Mouse (Mus musculus) cerebellum, adult 2 months (tissue): Measurements from ENCODE around the gene Pde5a. TPM values are rescaled to one million over a fixed set of nuclear protein-coding genes. Genes with fewer than 3 reads are reported as not detected.

Source experiments
- DNase-seq, 2 experiments: peaks; one replicate each; pipeline ENCODE4 v3.0.0; 2021
- H3K27ac ChIP-seq: fragments of 200-500 bp; 2 replicates; pipeline ENCODE4 v1.5.1; 2012; ENCODE audit warnings: low read length, control low read depth, inconsistent platforms; ENCODE audit not compliant: insufficient read depth
- H3K27me3 ChIP-seq: fragments of 200-500 bp; 2 replicates; pipeline ENCODE4 v1.6.1; 2012; ENCODE audit warnings: inconsistent platforms, mild to moderate bottlenecking, low read length, moderate library complexity; ENCODE audit not compliant: control insufficient read depth, insufficient read depth
- H3K4me1 ChIP-seq: fragments of 200-500 bp; 2 replicates; pipeline ENCODE4 v1.6.1; 2011; ENCODE audit warnings: low read length; ENCODE audit not compliant: control insufficient read depth, insufficient read depth
- H3K4me3 ChIP-seq: fragments of 200-500 bp; replicated peaks from 2 replicates; pipeline ENCODE3; 2011; ENCODE audit warnings: mild to moderate bottlenecking, low read depth, low read length, control low read depth; ENCODE audit not compliant: insufficient read depth
- CTCF ChIP-seq: fragments of 200-500 bp; IDR thresholded peaks from 2 replicates; pipeline ENCODE4 v1.5.1; 2011; ENCODE audit warnings: low read depth, mild to moderate bottlenecking, control low read depth, low read length, moderate library complexity, borderline replicate concordance; ENCODE audit not compliant: insufficient read depth
- POLR2A ChIP-seq: fragments of 200-500 bp; IDR thresholded peaks from 2 replicates; pipeline ENCODE4 v1.6.1; 2011; ENCODE audit warnings: low read length, control low read depth, borderline replicate concordance; ENCODE audit not compliant: insufficient read depth
- WGBS: fragments of 180-500 bp; shearing (Covaris S2); methylation state at CpG from one replicate; pipeline ENCODE4 v1.1.7; 2018; 5-methylcytosine and 5-hydroxymethylcytosine counted together
- polyA plus RNA-seq: library from polyadenylated mRNA; depleted of rRNA; stranded (reverse); fragments of >200 nt; gene quantifications from 2 replicates; pipeline ENCODE4 v1.2.3, GENCODE M21; 2012; rRNA removed

Gene Pde5a
- polyA plus RNA-seq: 16.1 and 18.9 TPM in 2 replicates

DNA sequence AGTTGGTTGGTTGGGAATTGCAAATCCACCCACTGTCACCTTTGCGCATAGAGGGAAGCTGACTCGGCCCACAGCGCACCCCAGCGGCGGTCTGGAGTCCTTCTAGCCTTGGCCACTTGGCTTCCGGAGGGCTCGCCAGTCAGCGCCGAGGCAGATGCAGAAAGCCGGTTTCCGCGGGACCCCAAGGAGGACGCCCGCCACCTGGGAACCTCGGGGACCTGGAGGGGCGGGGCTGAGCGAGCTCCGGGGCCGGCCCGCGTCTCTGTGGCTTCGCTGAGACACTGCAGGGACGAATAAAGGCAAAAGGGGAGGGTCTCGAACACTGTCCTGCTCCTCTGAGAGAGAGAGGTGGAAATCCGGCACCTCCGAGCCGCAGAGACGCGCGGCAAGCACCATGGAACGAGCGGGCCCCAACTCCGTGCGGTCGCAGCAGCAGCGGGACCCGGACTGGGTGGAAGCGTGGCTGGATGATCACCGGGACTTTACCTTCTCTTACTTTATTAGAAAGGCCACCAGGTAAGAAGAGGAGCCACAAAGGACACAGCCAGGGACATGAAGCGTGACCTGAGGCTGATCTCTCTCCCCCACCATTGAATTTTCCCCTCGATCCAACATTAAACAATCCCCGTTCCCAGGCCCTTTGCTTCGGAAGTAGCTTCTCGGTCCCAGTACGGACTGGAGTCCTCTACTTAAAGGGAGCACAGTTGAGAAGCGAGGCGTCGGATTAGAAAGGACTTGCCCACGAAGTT, at the start of gene Pde5a:
TSS of gene Pde5a (plus strand) at position 96 of the 749 bp plus-strand sequence.
- peak; percentile 45; the same call in 1 of the 2 replicates for TF ChIP-seq CTCF
- TF ChIP-seq POLR2A: no peak
- Histone ChIP-seq H3K4me1 (no peaks in the 10 kb centered on the region), H3K27ac (no peak within 1 kb of the TSS), H3K27me3 (peaks cover 2% of the 10 kb centered on the region; the same call in 1 of the 2 replicates), H3K4me3 (peak within 1 kb of the TSS; percentile 47)
- under 1% methylated on average over 49 of the region's 49 CpGs for WGBS
- peak; percentile 32 to 40 for DNase-seq

DNA sequence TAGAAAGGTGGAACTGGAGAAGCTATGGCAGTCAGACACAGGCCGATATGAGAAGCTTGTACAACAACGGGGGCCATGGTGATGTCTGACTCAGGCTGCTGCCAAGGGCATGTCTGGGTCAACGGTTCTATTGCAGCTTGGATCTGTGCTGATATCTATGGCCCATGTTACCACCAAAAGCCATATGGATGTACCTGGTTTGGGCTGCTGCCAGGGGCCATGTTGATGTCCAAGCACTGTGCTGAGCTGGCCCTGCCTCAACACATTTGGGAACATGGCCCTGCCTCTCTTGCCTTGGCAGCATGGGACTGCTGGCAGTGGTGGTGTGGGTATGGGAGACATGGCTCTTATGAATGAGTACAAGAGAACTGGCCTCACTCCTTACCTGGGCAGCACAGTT, 47.9 kb upstream of the Pde5a start:
- WGBS: 29% methylated on average over 3 of the region's 3 CpGs
- no peaks in the 10 kb centered on the region for H3K4me1 ChIP-seq

DNA sequence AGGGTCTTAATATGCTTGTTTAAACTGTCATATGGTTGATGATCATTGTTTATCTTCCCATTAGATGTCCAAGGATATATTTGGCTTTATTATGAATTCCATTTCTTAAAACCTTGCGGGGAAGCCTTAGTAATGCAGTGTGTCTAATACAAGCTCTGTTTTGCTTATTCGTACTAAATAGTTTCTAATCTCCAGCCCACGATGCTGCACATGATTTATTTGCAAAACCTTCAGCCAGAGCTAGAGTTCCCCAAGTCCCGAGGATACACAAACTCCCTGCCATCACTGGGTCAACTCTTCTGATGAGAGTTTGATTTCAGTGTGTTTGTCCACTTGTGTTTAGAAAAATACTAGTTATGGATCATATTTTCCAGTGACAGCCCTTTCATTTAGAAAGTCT, 46.4 kb upstream of the Pde5a start:
- TF ChIP-seq POLR2A: no peak
- TF ChIP-seq CTCF: no peak
- Histone ChIP-seq H3K4me3 (no peak overlapping the region), H3K27ac (no peak overlapping the region), H3K4me1 (no peaks in the 10 kb centered on the region), H3K27me3 (no peaks in the 10 kb centered on the region)
- DNase-seq: no peak
- WGBS: 90% methylated on average over 4 of the region's 4 CpGs

More for the DNA sequence above, 47.9 kb upstream of the Pde5a start:
- TF ChIP-seq CTCF: no peak
- no peak for TF ChIP-seq POLR2A
- Histone ChIP-seq H3K4me3 (no peak overlapping the region), H3K27me3 (no peaks in the 10 kb centered on the region), H3K27ac (no peak overlapping the region)
- DNase-seq: peak in 1 of 2 experiments; percentile 2

DNA sequence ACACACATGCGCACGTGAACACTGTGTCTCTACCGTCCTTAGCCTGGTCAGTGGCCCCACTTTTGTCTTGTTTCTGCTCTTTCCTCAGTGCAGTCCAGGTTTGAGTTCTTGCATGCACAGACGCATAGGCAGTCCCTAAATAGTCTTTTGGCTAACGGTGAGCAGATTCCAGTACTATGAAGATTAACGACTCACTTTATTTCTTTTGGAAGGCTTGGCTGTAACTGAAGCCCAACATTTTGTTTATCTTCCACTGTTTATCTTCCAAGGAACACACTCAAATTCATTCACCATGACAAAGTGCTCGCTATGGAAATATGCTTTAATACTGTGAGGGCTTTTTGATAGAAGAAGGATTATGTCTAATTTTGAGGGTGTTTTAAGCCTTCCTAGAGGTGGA, 43.9 kb upstream of the Pde5a start:
- H3K4me1 ChIP-seq: no peaks in the 10 kb centered on the region
- H3K27me3 ChIP-seq: no peaks in the 10 kb centered on the region
- no peak for TF ChIP-seq CTCF
- no peak for TF ChIP-seq POLR2A
- H3K27ac ChIP-seq: no peak overlapping the region
- WGBS: 80% methylated on average over 7 of the region's 7 CpGs
- DNase-seq: no peak
- H3K4me3 ChIP-seq: no peak overlapping the region

DNA sequence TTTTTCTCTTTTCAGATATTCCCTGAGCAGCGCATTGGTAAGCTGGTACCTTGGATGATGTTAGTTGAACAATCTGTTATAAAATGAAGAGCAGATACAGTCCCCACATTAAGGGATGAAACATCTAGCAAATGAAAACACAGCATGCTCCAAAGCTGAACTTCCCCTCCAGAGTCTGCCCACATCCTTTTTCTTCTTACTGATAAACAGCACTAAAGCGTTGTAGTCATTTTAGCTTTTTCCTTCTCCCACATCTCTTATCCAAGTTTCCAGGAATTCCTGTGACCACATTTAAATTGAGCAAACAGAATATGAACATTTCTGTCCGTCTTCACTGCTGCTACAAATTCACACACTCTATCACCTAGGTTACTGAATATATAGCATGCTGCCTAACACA, 35.7 kb upstream of the Pde5a start:
- H3K27me3 ChIP-seq: no peaks in the 10 kb centered on the region
- H3K27ac ChIP-seq: no peak overlapping the region
- WGBS: 88% methylated on average over 3 of the region's 3 CpGs
- H3K4me1 ChIP-seq: no peaks in the 10 kb centered on the region
- H3K4me3 ChIP-seq: no peak overlapping the region
- TF ChIP-seq POLR2A: no peak
- no peak for TF ChIP-seq CTCF
- DNase-seq: no peak

DNA sequence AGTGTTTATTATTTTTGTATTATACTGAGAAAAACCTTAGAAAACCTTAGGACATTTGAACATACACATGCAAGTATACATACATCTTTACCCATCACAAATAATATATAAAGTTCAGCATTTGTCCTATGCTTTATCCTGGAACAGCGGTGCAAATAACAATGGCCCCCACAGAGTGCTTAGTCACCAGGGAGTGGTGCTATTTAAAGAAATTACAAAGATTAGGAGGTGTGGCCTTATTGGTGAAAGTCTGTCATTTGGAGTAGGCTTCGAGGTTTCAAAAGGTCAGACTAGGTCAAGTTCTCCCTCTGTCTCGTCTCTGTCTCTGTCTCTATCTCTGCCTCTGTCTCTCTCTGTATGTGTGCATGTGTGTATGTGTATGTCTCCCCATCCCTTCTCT, 32.9 kb upstream of the Pde5a start:
- H3K27ac ChIP-seq: no peak overlapping the region
- H3K4me1 ChIP-seq: no peaks in the 10 kb centered on the region
- no peak for TF ChIP-seq POLR2A
- TF ChIP-seq CTCF: no peak
- DNase-seq: no peak
- H3K4me3 ChIP-seq: no peak overlapping the region
- 74% methylated on average over 3 of the region's 3 CpGs for WGBS
- no peaks in the 10 kb centered on the region for H3K27me3 ChIP-seq

DNA sequence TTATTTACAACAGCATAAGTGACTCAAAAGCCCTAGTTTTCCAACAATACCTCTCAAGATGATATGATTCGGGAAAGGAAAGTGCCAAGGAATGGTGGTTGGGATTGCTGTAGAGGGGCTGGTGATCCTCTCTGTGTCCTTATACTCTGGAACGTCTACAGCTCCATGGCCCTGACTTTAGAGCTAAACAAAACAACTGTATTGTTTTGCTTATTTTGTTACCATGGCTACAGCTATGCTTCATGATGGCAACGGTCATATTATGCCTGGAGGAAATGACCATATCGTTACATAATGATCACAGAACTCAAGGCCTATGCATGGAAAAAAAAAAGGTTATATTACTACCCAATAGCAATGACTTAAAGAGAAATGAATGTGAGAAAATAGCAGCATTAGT, 32.1 kb upstream of the Pde5a start:
- H3K4me3 ChIP-seq: no peak overlapping the region
- no peaks in the 10 kb centered on the region for H3K27me3 ChIP-seq
- H3K4me1 ChIP-seq: no peaks in the 10 kb centered on the region
- no peak for DNase-seq
- WGBS: 50% methylated on average over 4 of the region's 4 CpGs
- no peak overlapping the region for H3K27ac ChIP-seq
- TF ChIP-seq POLR2A (no peak), CTCF (no peak)

DNA sequence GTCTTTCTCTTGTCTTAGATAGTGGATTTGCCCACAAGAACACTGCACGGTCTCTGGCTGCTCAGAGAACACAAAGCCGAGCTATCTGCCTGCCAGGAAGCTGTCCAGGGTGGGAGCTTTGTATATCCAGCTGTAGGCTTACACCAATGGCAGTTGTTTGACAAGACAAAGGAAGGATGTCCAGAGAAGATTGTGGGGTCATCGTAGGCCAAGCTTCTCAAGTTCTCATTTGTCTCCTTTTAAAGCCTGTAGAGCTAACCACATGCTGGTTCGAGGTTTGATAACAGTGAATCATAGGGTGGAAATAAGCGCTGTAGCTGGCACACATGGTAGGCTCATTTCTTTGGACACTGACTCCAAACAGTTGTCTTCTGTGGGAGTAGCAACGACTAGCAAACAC, 24.5 kb upstream of the Pde5a start:
- H3K4me3 ChIP-seq: no peak overlapping the region
- DNase-seq: no peak
- WGBS: 27% methylated on average over 6 of the region's 6 CpGs
- no peak overlapping the region for H3K27ac ChIP-seq
- H3K27me3 ChIP-seq: no peaks in the 10 kb centered on the region
- TF ChIP-seq CTCF (no peak), POLR2A (no peak)
- H3K4me1 ChIP-seq: no peaks in the 10 kb centered on the region
